In genomic region chr10:74147966-74148365, GRCm38 (mm10) we compare ENCODE assay signal across 10 mouse cellular contexts.
"Had no signal": no experiment of that assay in that cellular context is flagged by ENCODE, and none has a peak within 500 bp of the region (broad histone marks: within the 10 kb centered on the region; RNA-seq: fewer than 3 reads in every experiment).

No protein-coding gene starts in this region.

- DNase-seq: kidney, adult 8-10 months; kidney, postnatal 10 days; kidney, postnatal 36 days; left cerebral cortex, postnatal 4 days; liver, postnatal 0 days; lung, embryonic 14.5 days; lung, postnatal 36 days; thymus, adult 2 months; thymus, postnatal 14 days; thymus, postnatal 4 days had no signal
